Comparison of ENCODE assay signal across 21 mouse cellular contexts in genomic region chr13:108126246-108126645, GRCm38 (mm10). TPM values are rescaled to one million over a fixed set of nuclear protein-coding genes. Genes with fewer than 3 reads are reported as not detected.
DNase-seq lines count a peak whose midpoint lies in the region; ATAC-seq and TF ChIP-seq lines count a peak whose summit lies in the region.
"Had no signal": no experiment of that assay in that cellular context is flagged by ENCODE, and none has a peak within 500 bp of the region (broad histone marks: within the 10 kb centered on the region; RNA-seq: fewer than 3 reads in every experiment).

No protein-coding gene starts in this region.

- no peak overlapping the region for H3K4me2 ChIP-seq in lung, embryonic 14.5 days
- H3K4me2 ChIP-seq: embryonic facial prominence, embryonic 13.5 days; embryonic facial prominence, embryonic 15.5 days; forebrain, embryonic 12.5 days had no signal

- WGBS in lung, embryonic 14.5 days, result 67% methylated on average over 2 of the region's 2 CpGs

- no peaks in the 10 kb centered on the region for H3K27me3 ChIP-seq in lung, embryonic 14.5 days (ENCODE audit: insufficient read depth, low read length)
- H3K27me3 ChIP-seq: embryonic facial prominence, embryonic 13.5 days; embryonic facial prominence, embryonic 15.5 days; forebrain, embryonic 12.5 days had no signal

- no peaks in the 10 kb centered on the region for H3K4me1 ChIP-seq in lung, embryonic 14.5 days (ENCODE audit: insufficient read depth)

- H3K9ac ChIP-seq in lung, embryonic 14.5 days, result no peak overlapping the region
- H3K9ac ChIP-seq: embryonic facial prominence, embryonic 13.5 days; embryonic facial prominence, embryonic 15.5 days; forebrain, embryonic 12.5 days had no signal

- no peak overlapping the region for H3K27ac ChIP-seq in lung, embryonic 14.5 days (ENCODE audit: low read depth)
- H3K27ac ChIP-seq: embryonic facial prominence, embryonic 13.5 days; embryonic facial prominence, embryonic 15.5 days; forebrain, embryonic 10.5 days; forebrain, embryonic 12.5 days had no signal

- peak; percentile 61 for DNase-seq in heart, adult 11 months
- DNase-seq in heart, postnatal 10 days, result no peak
- peak; percentile 55 for DNase-seq in lung, embryonic 14.5 days
- DNase-seq in lung, postnatal 25 days (ENCODE audit: low spot score), result no peak
- DNase-seq in kidney, adult 8-10 months, result no peak
- DNase-seq: adrenal gland, adult 2 months; adrenal gland, postnatal 10 days; adrenal gland, postnatal 25 days; cerebellum, adult 11 months; cerebellum, adult 18-20 months; cerebellum, adult 8-10 months; cerebellum, postnatal 14 days; cerebellum, postnatal 36 days; embryo, embryonic 11 days had no signal

- intact Hi-C loops in heart, postnatal 10 days (cut with DNase I), result loop anchor here (5.0 kb wide), 1 partner anchor 84 kb away; the partner anchor contains the start of gene Smim15

- 0 out of 2 replicates have a peak, but pooled peaks have one; percentile 28 for ATAC-seq in lung, embryonic 14.5 days (ENCODE audit: insufficient read depth)
- ATAC-seq: forebrain, embryonic 14.5 days; forebrain, embryonic 16.5 days had no signal

- no peaks in the 10 kb centered on the region for H3K36me3 ChIP-seq in lung, embryonic 14.5 days (ENCODE audit: insufficient read depth)
- H3K36me3 ChIP-seq: embryonic facial prominence, embryonic 13.5 days; embryonic facial prominence, embryonic 15.5 days; forebrain, embryonic 10.5 days; forebrain, embryonic 12.5 days had no signal

- no peak overlapping the region for H3K4me3 ChIP-seq in lung, embryonic 14.5 days (ENCODE audit: low read depth, low read length)
- H3K4me3 ChIP-seq: embryonic facial prominence, embryonic 13.5 days; embryonic facial prominence, embryonic 15.5 days; erythroblast, embryonic 14.5 days; forebrain, embryonic 10.5 days; forebrain, embryonic 12.5 days had no signal

- H3K9me3 ChIP-seq in lung, embryonic 14.5 days (ENCODE audit: low read depth, low read length), result no peaks in the 10 kb centered on the region
- H3K9me3 ChIP-seq: embryonic facial prominence, embryonic 13.5 days; embryonic facial prominence, embryonic 15.5 days; forebrain, embryonic 10.5 days; forebrain, embryonic 12.5 days had no signal

- TF ChIP-seq CTCF in lung, embryonic 14.5 days (IDR thresholded peaks at IDR 0.05; ENCODE audit: low read depth), result no peak

RNA-seq across cellular contexts. Expression of gene Ndufaf2, which starts 32.2 kb away (rescaled TPM):
- 10 to 100 TPM; 24.2 to 25.1 TPM for total RNA-seq in heart, postnatal 10 days (2021)
- polyA plus RNA-seq in lung, embryonic 14.5 days (2014; fragmentation: Nextera tagmentation; extraction: Ambion mirVana), result 79.7 and 80.3 TPM in 2 replicates

RNA-seq across cellular contexts. Expression of gene Ercc8, which starts 32.3 kb away (rescaled TPM):
- 10 to 100 TPM; 12.9 to 15.2 TPM for total RNA-seq in heart, postnatal 10 days (2021)
- 21.3 and 23.7 TPM in 2 replicates for polyA plus RNA-seq in lung, embryonic 14.5 days (2014; fragmentation: Nextera tagmentation; extraction: Ambion mirVana)

Comparison
In these comparisons a context has a peak if more than half of its experiments do, and no peak if none do; other contexts are left out.
1. DNase-seq: peak in heart, adult 11 months (single experiment) and lung, embryonic 14.5 days (single experiment); none in heart, postnatal 10 days (0 of 2), lung, postnatal 25 days (single experiment) and kidney, adult 8-10 months (0 of 2).